In genomic region chr2:126521471-126521870, GRCm38 (mm10) we compare ENCODE assay signal across 19 mouse cellular contexts. TPM values are rescaled to one million over a fixed set of nuclear protein-coding genes. Genes with fewer than 3 reads are reported as not detected.
DNase-seq lines count a peak whose midpoint lies in the region; ATAC-seq and TF ChIP-seq lines count a peak whose summit lies in the region.
"Had no signal": no experiment of that assay in that cellular context is flagged by ENCODE, and none has a peak within 500 bp of the region (broad histone marks: within the 10 kb centered on the region; RNA-seq: fewer than 3 reads in every experiment).

No protein-coding gene starts in this region.

- no peaks in the 10 kb centered on the region for H3K36me3 ChIP-seq in hindbrain, embryonic 13.5 days
- H3K36me3 ChIP-seq in hindbrain, embryonic 11.5 days (ENCODE audit: control insufficient read depth, insufficient read depth, low read length) = no peaks in the 10 kb centered on the region
- no peaks in the 10 kb centered on the region for H3K36me3 ChIP-seq in liver, embryonic 13.5 days
- no peaks in the 10 kb centered on the region for H3K36me3 ChIP-seq in liver, embryonic 12.5 days
- H3K36me3 ChIP-seq in MEL (ENCODE audit: control insufficient read depth in 1 of 2, insufficient read depth in 2 of 2, low read length in 2 of 2) = peaks cover 0 to 4% of the 10 kb centered on the region in 2 experiments; a peak in 2 of 4 replicates
- H3K36me3 ChIP-seq: embryonic facial prominence, embryonic 15.5 days; forebrain, embryonic 15.5 days; heart, embryonic 12.5 days; hindbrain, embryonic 12.5 days had no signal

- no peak overlapping the region for H3K27ac ChIP-seq in hindbrain, embryonic 13.5 days
- H3K27ac ChIP-seq in hindbrain, embryonic 11.5 days (ENCODE audit: low read depth, low read length) = no peak overlapping the region
- H3K27ac ChIP-seq in liver, embryonic 13.5 days = no peak overlapping the region
- no peak overlapping the region for H3K27ac ChIP-seq in liver, embryonic 12.5 days
- H3K27ac ChIP-seq in MEL (ENCODE audit: control insufficient read depth, low read depth, low read length) = no peak overlapping the region
- H3K27ac ChIP-seq: embryonic facial prominence, embryonic 15.5 days; forebrain, embryonic 15.5 days; hindbrain, embryonic 12.5 days; hindbrain, postnatal 0 days had no signal

- H3K9ac ChIP-seq in hindbrain, embryonic 13.5 days = peak overlapping the region; percentile 1; the same call in 1 of the 2 replicates
- H3K9ac ChIP-seq in hindbrain, embryonic 11.5 days (ENCODE audit: low read depth, low read length) = no peak overlapping the region
- H3K9ac ChIP-seq in liver, embryonic 13.5 days = no peak overlapping the region
- H3K9ac ChIP-seq in liver, embryonic 12.5 days = no peak overlapping the region
- peak overlapping the region; percentile 31 for H3K9ac ChIP-seq in MEL (ENCODE audit: control insufficient read depth, low read depth, low read length, poor library complexity, severe bottlenecking)
- H3K9ac ChIP-seq: embryonic facial prominence, embryonic 15.5 days; forebrain, embryonic 15.5 days; heart, embryonic 12.5 days; hindbrain, embryonic 12.5 days had no signal

- no peak overlapping the region for H3K4me2 ChIP-seq in hindbrain, embryonic 13.5 days
- no peak overlapping the region for H3K4me2 ChIP-seq in hindbrain, embryonic 11.5 days (replicated peaks; ENCODE audit: low read depth, low read length)
- H3K4me2 ChIP-seq in liver, embryonic 13.5 days = no peak overlapping the region
- H3K4me2 ChIP-seq in liver, embryonic 12.5 days = no peak overlapping the region
- H3K4me2 ChIP-seq: embryonic facial prominence, embryonic 15.5 days; forebrain, embryonic 15.5 days; heart, embryonic 12.5 days; hindbrain, embryonic 12.5 days had no signal

- no peaks in the 10 kb centered on the region for H3K79me2 ChIP-seq in MEL (ENCODE audit: control insufficient read depth, insufficient read depth, low read length, poor library complexity)

- no peaks in the 10 kb centered on the region for H3K9me3 ChIP-seq in hindbrain, embryonic 13.5 days
- H3K9me3 ChIP-seq in hindbrain, embryonic 11.5 days (ENCODE audit: control insufficient read depth, low read length) = no peaks in the 10 kb centered on the region
- H3K9me3 ChIP-seq in liver, embryonic 13.5 days (replicated peaks) = no peaks in the 10 kb centered on the region
- H3K9me3 ChIP-seq in liver, embryonic 12.5 days (replicated peaks) = no peaks in the 10 kb centered on the region
- H3K9me3 ChIP-seq in MEL (replicated peaks; ENCODE audit: insufficient read depth, low read length) = no peaks in the 10 kb centered on the region
- H3K9me3 ChIP-seq: embryonic facial prominence, embryonic 15.5 days; forebrain, embryonic 15.5 days; heart, embryonic 12.5 days; hindbrain, embryonic 12.5 days had no signal

- no peak for TF ChIP-seq POLR2A in MEL (IDR thresholded peaks at IDR 0.05; ENCODE audit: control insufficient read depth in 1 of 2, insufficient read depth in 1 of 2, low read depth in 1 of 2, low read length in 2 of 2, poor library complexity in 1 of 2)

- no peak for TF ChIP-seq EP300 in MEL (IDR thresholded peaks at IDR 0.05; ENCODE audit: low read depth in 1 of 2, low read length in 2 of 2)

- no peaks in the 10 kb centered on the region for H3K27me3 ChIP-seq in hindbrain, embryonic 13.5 days
- no peaks in the 10 kb centered on the region for H3K27me3 ChIP-seq in hindbrain, embryonic 11.5 days (ENCODE audit: control insufficient read depth, insufficient read depth, low read length)
- H3K27me3 ChIP-seq in liver, embryonic 13.5 days = no peaks in the 10 kb centered on the region
- H3K27me3 ChIP-seq in liver, embryonic 12.5 days (replicated peaks) = no peaks in the 10 kb centered on the region
- no peaks in the 10 kb centered on the region for H3K27me3 ChIP-seq in MEL (ENCODE audit: control insufficient read depth in 1 of 2, insufficient read depth in 2 of 2, low read length in 2 of 2)
- H3K27me3 ChIP-seq: CH12.LX; embryonic facial prominence, embryonic 15.5 days; forebrain, embryonic 15.5 days; heart, embryonic 12.5 days; hindbrain, embryonic 12.5 days had no signal

- ATAC-seq in hindbrain, embryonic 13.5 days (ENCODE audit: low FRiP score) = no peak
- no peak for ATAC-seq in hindbrain, embryonic 11.5 days (ENCODE audit: low FRiP score)
- peak; percentile 62 for ATAC-seq in liver, embryonic 13.5 days (ENCODE audit: low read depth)
- ATAC-seq in liver, embryonic 12.5 days = no peak
- ATAC-seq in megakaryocyte-erythroid progenitor cell, adult 5-6 weeks (replicated peaks; ENCODE audit: low FRiP score, low TSS enrichment, poor library complexity, severe bottlenecking) = 0 out of 2 replicates have a peak, but pooled peaks have one; percentile 40

- DNase-seq in hindbrain, embryonic 11.5 days (ENCODE audit: low spot score) = no peak
- no peak for DNase-seq in liver, embryonic 13.5 days
- DNase-seq in MEL (ENCODE audit: low read depth, low spot score) = peak; percentile 72
- no peak for DNase-seq in thymus, postnatal 36 days
- DNase-seq: adrenal gland, adult 8-10 months; adrenal gland, postnatal 36 days; cerebellum, adult 11 months; gastrocnemius, postnatal 25 days; heart, postnatal 36 days had no signal

- H3K4me3 ChIP-seq in hindbrain, embryonic 13.5 days = no peak overlapping the region
- no peak overlapping the region for H3K4me3 ChIP-seq in hindbrain, embryonic 11.5 days (ENCODE audit: low read depth, low read length)
- no peak overlapping the region for H3K4me3 ChIP-seq in liver, embryonic 13.5 days (replicated peaks)
- H3K4me3 ChIP-seq in liver, embryonic 12.5 days = no peak overlapping the region
- peak overlapping the region in 1 of 2 experiments; percentile 42; a peak in 2 of 4 replicates for H3K4me3 ChIP-seq in MEL (ENCODE audit: control insufficient read depth in 1 of 2, insufficient read depth in 1 of 2, low read depth in 2 of 2, low read length in 2 of 2)
- H3K4me3 ChIP-seq: embryonic facial prominence, embryonic 15.5 days; forebrain, embryonic 15.5 days; heart, embryonic 12.5 days; hindbrain, embryonic 12.5 days had no signal

- no peak for TF ChIP-seq RAD21 in MEL (IDR thresholded peaks at IDR 0.05; ENCODE audit: low read depth, low read length)

- no peaks in the 10 kb centered on the region for H3K4me1 ChIP-seq in hindbrain, embryonic 13.5 days (replicated peaks)
- H3K4me1 ChIP-seq in hindbrain, embryonic 11.5 days (replicated peaks; ENCODE audit: control insufficient read depth, insufficient read depth, low read length) = no peaks in the 10 kb centered on the region
- peaks cover 6% of the 10 kb centered on the region for H3K4me1 ChIP-seq in liver, embryonic 13.5 days (replicated peaks)
- 0 out of 2 replicates have a peak, but pooled peaks cover 6% of the 10 kb centered on the region for H3K4me1 ChIP-seq in liver, embryonic 12.5 days
- peaks cover 2 to 13% of the 10 kb centered on the region in 2 experiments for H3K4me1 ChIP-seq in MEL (ENCODE audit: control insufficient read depth in 1 of 2, insufficient read depth in 2 of 2, low read length in 2 of 2)
- H3K4me1 ChIP-seq: embryonic facial prominence, embryonic 15.5 days; forebrain, embryonic 15.5 days; hindbrain, embryonic 12.5 days had no signal

- no peak for TF ChIP-seq CTCF in MEL (IDR thresholded peaks at IDR 0.05 in 2 of 3, conservative IDR thresholded peaks at IDR 0.05 in 1 of 3; ENCODE audit: control insufficient read depth in 1 of 3, insufficient read depth in 1 of 3, low read depth in 2 of 3, low read length in 3 of 3, poor library complexity in 1 of 3, severe bottlenecking in 1 of 3)

- whole genome bisulfite sequencing in hindbrain, embryonic 13.5 days = 83% methylated on average over 10 of the region's 10 CpGs
- WGBS in hindbrain, embryonic 11.5 days = 80% methylated on average over 10 of the region's 10 CpGs
- WGBS in liver, embryonic 13.5 days (ENCODE audit: insufficient replicate concordance) = 58% methylated on average over 10 of the region's 10 CpGs
- WGBS in liver, embryonic 12.5 days (ENCODE audit: insufficient replicate concordance) = 56% methylated on average over 10 of the region's 10 CpGs

TF ChIP-seq in MEL, 35 proteins besides CTCF, POLR2A, EP300 and RAD21:
- TF ChIP-seq CHD1 (IDR thresholded peaks at IDR 0.05; ENCODE audit: low read depth, low read length) (no peak), GATA1 (IDR thresholded peaks at IDR 0.05; ENCODE audit: low read depth, low read length) (0 out of 2 replicates have a peak, but pooled peaks have one; percentile 7)
TF ChIP-seq in MEL: peak in this region for 1.

RNA-seq across cellular contexts. Expression of gene Atp8b4, which starts 21.0 kb away (rescaled TPM):
- 0.06 and 0.19 TPM in 2 replicates for polyA plus RNA-seq in hindbrain, embryonic 13.5 days (2015; fragmentation: Nextera tagmentation; extraction: Ambion mirVana)
- polyA plus RNA-seq in hindbrain, embryonic 11.5 days (2014; fragmentation: Nextera tagmentation; extraction: Ambion mirVana) = 0.06 TPM in 1 of 2 replicates, not detected in the other
- 4.1 and 4.6 TPM in 2 replicates for polyA plus RNA-seq in liver, embryonic 13.5 days (2015; fragmentation: Nextera tagmentation; extraction: Ambion mirVana)
- 2.2 and 2.5 TPM in 2 replicates for polyA plus RNA-seq in liver, embryonic 12.5 days (2016; fragmentation: Nextera tagmentation; extraction: Ambion mirVana)
- total RNA-seq in MEL (2012; rRNA removed) = not detected in 2 replicates
- not detected for polyA plus RNA-seq in MEL (2012; ENCODE audit: insufficient read depth in 1 of 2, insufficient read length in 2 of 2, low read depth in 1 of 2, low replicate concordance in 2 of 2, missing spikeins in 1 of 2)
- total RNA-seq in megakaryocyte-erythroid progenitor cell, adult 5-6 weeks (2014; fragmentation: Nextera tagmentation) = 1.6 and 2.6 TPM in 2 replicates
- total RNA-seq in megakaryocyte-erythroid progenitor cell, adult 5-6 weeks (2017) = 2.2 and 4.3 TPM in 2 replicates
- polyA plus RNA-seq: hindbrain, postnatal 0 days had no signal

RNA-seq across cellular contexts. Expression of gene Slc27a2, which starts 30.7 kb away (rescaled TPM):
- 6.4 and 6.7 TPM in 2 replicates for polyA plus RNA-seq in hindbrain, embryonic 13.5 days (2015; fragmentation: Nextera tagmentation; extraction: Ambion mirVana)
- 0.51 and 0.71 TPM in 2 replicates for polyA plus RNA-seq in hindbrain, embryonic 11.5 days (2014; fragmentation: Nextera tagmentation; extraction: Ambion mirVana)
- polyA plus RNA-seq in liver, embryonic 13.5 days (2015; fragmentation: Nextera tagmentation; extraction: Ambion mirVana) = 63.7 and 72.8 TPM in 2 replicates
- 53.1 and 56.3 TPM in 2 replicates for polyA plus RNA-seq in liver, embryonic 12.5 days (2016; fragmentation: Nextera tagmentation; extraction: Ambion mirVana)
- not detected in 2 replicates for total RNA-seq in MEL (2012; rRNA removed)
- polyA plus RNA-seq in MEL (2012; ENCODE audit: insufficient read depth in 1 of 2, insufficient read length in 2 of 2, low read depth in 1 of 2, low replicate concordance in 2 of 2, missing spikeins in 1 of 2) = not detected
- 0.96 TPM in 1 of 2 replicates, not detected in the other for total RNA-seq in megakaryocyte-erythroid progenitor cell, adult 5-6 weeks (2014; fragmentation: Nextera tagmentation)
- total RNA-seq in megakaryocyte-erythroid progenitor cell, adult 5-6 weeks (2017) = not detected in 2 replicates
- total RNA-seq: CH12.LX; gastrocnemius, postnatal 25 days; granulocyte monocyte progenitor cell, adult 5-6 weeks had no signal

Comparison
In these comparisons a context has a peak if more than half of its experiments do, and no peak if none do; other contexts are left out.
1. ATAC-seq: peak in liver, embryonic 13.5 days (single experiment) and megakaryocyte-erythroid progenitor cell, adult 5-6 weeks (single experiment); none in hindbrain, embryonic 13.5 days (single experiment), hindbrain, embryonic 11.5 days (single experiment) and liver, embryonic 12.5 days (single experiment).
2. H3K9ac ChIP-seq: peak in hindbrain, embryonic 13.5 days (single experiment) and MEL (single experiment); none in hindbrain, embryonic 11.5 days (single experiment), liver, embryonic 13.5 days (single experiment) and liver, embryonic 12.5 days (single experiment).